In the genomic region with DNA sequence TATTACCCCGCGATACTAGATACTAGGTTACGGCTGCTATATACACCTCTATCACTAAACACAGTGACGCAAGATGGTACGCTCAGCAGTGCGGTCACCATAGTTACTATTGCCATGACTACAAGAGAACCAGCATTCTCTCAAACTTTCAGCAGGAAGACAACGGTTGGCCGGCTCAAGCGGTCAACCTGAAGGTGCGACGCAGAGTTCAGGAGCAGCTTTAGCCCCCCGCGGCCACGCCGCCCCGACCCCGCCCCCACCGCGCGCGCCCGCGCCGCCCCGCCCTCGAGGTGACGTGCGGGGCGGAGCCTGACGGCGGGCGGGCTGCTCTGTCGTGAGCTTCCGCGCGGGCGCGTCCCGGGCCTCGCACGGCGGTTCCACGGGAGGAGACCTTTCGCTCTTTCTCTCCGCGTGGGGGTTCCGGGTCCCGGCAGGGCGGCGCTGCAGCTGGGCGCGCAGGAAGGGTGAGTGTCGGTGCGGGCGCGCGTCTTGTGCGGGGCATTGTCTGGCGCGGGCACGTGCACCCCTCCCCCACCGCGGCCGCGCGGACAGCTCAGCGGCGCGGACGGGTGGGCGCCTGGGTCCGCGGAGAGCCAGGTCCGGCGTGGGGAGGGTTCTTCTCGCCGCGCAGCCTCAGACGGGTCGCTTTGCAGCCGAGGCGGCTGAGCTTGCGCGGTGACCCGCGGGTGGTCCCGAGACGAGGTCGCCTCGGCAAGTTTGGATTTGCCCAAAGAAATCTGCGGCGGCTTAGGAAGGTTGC, we compare ENCODE assay signal across 8 mouse cellular contexts. TPM values are rescaled to one million over a fixed set of nuclear protein-coding genes. Genes with fewer than 3 reads are reported as not detected.
DNase-seq lines count a peak whose midpoint lies in the region; ATAC-seq and TF ChIP-seq lines count a peak whose summit lies in the region.

A gene (plus strand): TSS at position 292 of the 760 bp plus-strand sequence.

- peaks cover 14% of the 10 kb centered on the region for H3K36me3 ChIP-seq in heart, embryonic 10.5 days
- peaks cover 17% of the 10 kb centered on the region for H3K36me3 ChIP-seq in kidney, embryonic 15.5 days

- peak within 1 kb of the TSS; percentile 42 for H3K27ac ChIP-seq in bone marrow macrophage, adult 2 months (ENCODE audit: insufficient read depth, low read depth, low read length)
- H3K27ac ChIP-seq in embryonic fibroblast, embryonic 13.5 days (ENCODE audit: insufficient read depth, low read length), result peak within 1 kb of the TSS; percentile 83
- H3K27ac ChIP-seq in heart, embryonic 10.5 days, result peak within 1 kb of the TSS; percentile 99
- peak within 1 kb of the TSS; percentile 94 for H3K27ac ChIP-seq in kidney, embryonic 15.5 days

- H3K4me2 ChIP-seq in kidney, embryonic 15.5 days, result peak within 1 kb of the TSS; percentile 68

- peak within 1 kb of the TSS; percentile 79 for H3K9ac ChIP-seq in kidney, embryonic 15.5 days

- no peaks in the 10 kb centered on the region for H3K9me3 ChIP-seq in heart, embryonic 10.5 days
- no peaks in the 10 kb centered on the region for H3K9me3 ChIP-seq in kidney, embryonic 15.5 days (replicated peaks)

- 1% methylated on average over 91 of the region's 92 CpGs for WGBS in heart, embryonic 10.5 days
- WGBS in kidney, embryonic 15.5 days, result under 1% methylated on average over 89 of the region's 92 CpGs

- H3K27me3 ChIP-seq in heart, embryonic 10.5 days (ENCODE audit: insufficient read depth, poor library complexity, severe bottlenecking), result no peaks in the 10 kb centered on the region
- no peaks in the 10 kb centered on the region for H3K27me3 ChIP-seq in kidney, embryonic 15.5 days

- H3K4me3 ChIP-seq in bone marrow macrophage, adult 2 months (ENCODE audit: insufficient read depth, low read length), result peak within 1 kb of the TSS; percentile 85
- H3K4me3 ChIP-seq in embryonic fibroblast, embryonic 13.5 days (ENCODE audit: insufficient read depth, low read length), result peak within 1 kb of the TSS; percentile 90
- peak within 1 kb of the TSS; percentile 90 for H3K4me3 ChIP-seq in heart, embryonic 10.5 days
- peak within 1 kb of the TSS; percentile 79 for H3K4me3 ChIP-seq in kidney, embryonic 15.5 days (replicated peaks)

- ATAC-seq in kidney, embryonic 15.5 days (replicated peaks; ENCODE audit: low FRiP score), result peak; percentile 96
- peak; percentile 91 for ATAC-seq in monocyte, adult 5-6 weeks (replicated peaks; ENCODE audit: insufficient number of reproducible peaks, low FRiP score, low TSS enrichment, poor library complexity, severe bottlenecking)

- peaks cover 11% of the 10 kb centered on the region for H3K4me1 ChIP-seq in bone marrow macrophage, adult 2 months (ENCODE audit: control insufficient read depth, insufficient read depth, low read length)
- peaks cover 2% of the 10 kb centered on the region; the same call in 1 of the 2 replicates for H3K4me1 ChIP-seq in embryonic fibroblast, embryonic 13.5 days (ENCODE audit: control insufficient read depth, insufficient read depth, low read length)
- peaks cover 12% of the 10 kb centered on the region; the same call in 1 of the 2 replicates for H3K4me1 ChIP-seq in heart, embryonic 10.5 days
- H3K4me1 ChIP-seq in kidney, embryonic 15.5 days, result peaks cover 17% of the 10 kb centered on the region

- DNase-seq in A20 (ENCODE audit: low read depth, low spot score), result peak; percentile 83
- DNase-seq in heart, embryonic 10.5 days (ENCODE audit: low spot score), result peak; percentile 91
- peak; percentile 85 for DNase-seq in liver
- peak; percentile 78 to 89 for DNase-seq in spleen, postnatal 4 days (ENCODE audit: low spot score in 2 of 2)

- no peak for TF ChIP-seq CTCF in bone marrow macrophage, adult 2 months (IDR thresholded peaks at IDR 0.05; ENCODE audit: low read depth, low read length)
- no peak for TF ChIP-seq CTCF in embryonic fibroblast, embryonic 13.5 days (IDR thresholded peaks at IDR 0.05; ENCODE audit: borderline replicate concordance, insufficient read depth, low read length)

- no peak for TF ChIP-seq POLR2A in bone marrow macrophage, adult 2 months (IDR thresholded peaks at IDR 0.05; ENCODE audit: borderline replicate concordance, low read depth, low read length)
- TF ChIP-seq POLR2A in embryonic fibroblast, embryonic 13.5 days (IDR thresholded peaks at IDR 0.05; ENCODE audit: low read depth, low read length), result peak; percentile 81

RNA-seq across cellular contexts. Expression of the gene that starts here (rescaled TPM):
- 15.1 and 19.4 TPM in 2 replicates for polyA plus RNA-seq in bone marrow macrophage, adult 2 months (2012; ENCODE audit: insufficient read depth, insufficient read length, missing spikeins)
- 40.6 and 50.3 TPM in 2 replicates for polyA plus RNA-seq in embryonic fibroblast, embryonic 13.5 days (2011; ENCODE audit: insufficient read length, low read depth, missing spikeins)
- polyA plus RNA-seq in heart, embryonic 10.5 days (2016; fragmentation: Nextera tagmentation; extraction: Ambion mirVana), result 30.1 and 38.0 TPM in 2 replicates
- polyA plus RNA-seq in kidney, embryonic 15.5 days (2015; fragmentation: Nextera tagmentation; extraction: Ambion mirVana), result 36.0 and 37.6 TPM in 2 replicates
- total RNA-seq in monocyte, adult 5-6 weeks (2017), result 17.9 to 31.5 TPM (median 22.6 TPM) in 3 replicates

Comparison
In these comparisons a context has a peak if more than half of its experiments do, and no peak if none do; other contexts are left out.
1. Peak in every context shown above with its lines: DNase-seq, ATAC-seq, H3K4me3 ChIP-seq and H3K27ac ChIP-seq.
2. H3K27ac ChIP-seq: peak in every context shown above with its lines; median percentile 99 in heart, embryonic 10.5 days; 94 in kidney, embryonic 15.5 days; 83 in embryonic fibroblast, embryonic 13.5 days; 42 in bone marrow macrophage, adult 2 months.